Mouse (Mus musculus): ENCODE data around the gene Icam1. TPM values are rescaled to one million over a fixed set of nuclear protein-coding genes. Genes with fewer than 3 reads are reported as not detected.
"Not testable (repeated sequence)": the region's sequence is repeated elsewhere in the genome, so short reads cannot be mapped to it uniquely, and the experiment has no call there.

Gene Icam1
- polyA plus RNA-seq, 1 experiment from 2014 or later: 1.4 TPM

DNA sequence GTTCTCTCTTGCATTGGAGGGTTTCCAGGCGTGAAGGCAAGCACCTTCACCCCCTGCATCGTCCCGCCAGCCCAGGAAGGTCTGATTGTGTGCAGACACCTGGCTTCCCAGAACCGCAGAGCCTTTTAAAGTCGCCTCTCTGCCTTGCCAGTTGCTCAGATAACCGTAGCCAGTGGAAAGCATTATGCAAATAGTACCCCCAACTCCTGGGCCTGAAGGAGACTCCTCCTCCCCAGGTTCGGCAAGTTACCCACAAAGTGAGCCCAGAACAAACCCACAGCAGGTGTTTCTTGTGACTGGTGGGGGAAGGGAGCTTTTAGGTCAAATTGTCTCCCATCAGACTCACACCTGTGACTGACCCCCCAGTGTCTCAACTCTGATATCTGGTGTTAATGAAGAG, 27.8 kb upstream of the Icam1 start:
- Histone ChIP-seq H3K27ac (ENCODE audit: low read depth, low read length) (no peak overlapping the region), H3K9me3 (ENCODE audit: control insufficient read depth, low read length) (no peaks in the 10 kb centered on the region), H3K27me3 (ENCODE audit: control insufficient read depth, insufficient read depth, low read length) (no peaks in the 10 kb centered on the region), H3K36me3 (ENCODE audit: control insufficient read depth, insufficient read depth, low read length) (no peaks in the 10 kb centered on the region), H3K9ac (replicated peaks; ENCODE audit: low read depth, low read length) (no peak overlapping the region), H3K4me1 (ENCODE audit: control insufficient read depth, insufficient read depth, low read length) (no peaks in the 10 kb centered on the region), H3K4me3 (ENCODE audit: low read depth, low read length) (no peak overlapping the region), H3K4me2 (ENCODE audit: low read depth, low read length) (no peak overlapping the region)
- ATAC-seq (ENCODE audit: low read depth): no peak
- WGBS: 26% methylated on average over 7 of the region's 7 CpGs

DNA sequence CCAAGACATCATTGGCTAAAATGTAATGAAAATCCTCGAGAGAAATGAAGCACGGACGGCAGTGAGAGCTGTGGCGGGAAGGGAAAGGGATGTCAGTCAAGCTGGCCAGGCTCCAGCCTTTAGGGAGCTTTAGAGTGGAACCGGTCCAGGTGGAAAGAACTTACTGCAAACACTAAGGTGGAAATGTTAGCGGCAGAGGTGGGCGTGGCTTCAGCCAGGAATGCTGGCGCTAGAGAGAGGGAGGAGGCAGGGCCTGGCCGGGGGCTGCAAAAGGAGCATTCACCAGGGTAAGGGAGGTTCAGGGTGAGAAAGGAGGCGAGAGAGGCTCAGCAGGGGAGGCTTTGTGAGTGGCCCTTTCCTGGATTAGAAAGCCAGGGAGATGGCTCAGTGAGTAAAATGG, 24.9 kb upstream of the Icam1 start:
- Histone ChIP-seq H3K9ac (replicated peaks; ENCODE audit: low read depth, low read length) (no peak overlapping the region), H3K4me2 (ENCODE audit: low read depth, low read length) (no peak overlapping the region), H3K4me3 (ENCODE audit: low read depth, low read length) (no peak overlapping the region), H3K36me3 (ENCODE audit: control insufficient read depth, insufficient read depth, low read length) (no peaks in the 10 kb centered on the region), H3K27me3 (ENCODE audit: control insufficient read depth, insufficient read depth, low read length) (no peaks in the 10 kb centered on the region), H3K4me1 (ENCODE audit: control insufficient read depth, insufficient read depth, low read length) (no peaks in the 10 kb centered on the region), H3K9me3 (ENCODE audit: control insufficient read depth, low read length) (no peaks in the 10 kb centered on the region), H3K27ac (ENCODE audit: low read depth, low read length) (no peak overlapping the region)
- WGBS: 6% methylated on average over 10 of the region's 10 CpGs
- no peak for ATAC-seq (ENCODE audit: low read depth)

DNA sequence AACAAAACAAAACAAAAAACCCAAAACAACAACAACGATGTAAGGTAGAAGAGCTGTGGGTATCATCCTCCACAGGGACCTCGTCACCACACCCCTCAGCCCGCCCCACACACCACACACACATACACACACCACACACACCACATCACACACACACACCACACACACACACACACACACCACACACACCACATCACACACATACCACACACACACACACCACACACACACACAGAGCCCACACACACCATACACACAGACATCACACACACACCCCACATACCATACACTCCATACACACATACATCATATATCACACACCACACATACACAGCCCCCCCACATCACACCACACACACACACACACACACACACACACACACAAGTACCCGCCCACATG, 24.2 kb upstream of the Icam1 start:
- H3K4me2 ChIP-seq (ENCODE audit: low read depth, low read length): no peak overlapping the region
- no peaks in the 10 kb centered on the region for H3K4me1 ChIP-seq (ENCODE audit: control insufficient read depth, insufficient read depth, low read length)
- no peak for ATAC-seq (ENCODE audit: low read depth)
- no peaks in the 10 kb centered on the region for H3K36me3 ChIP-seq (ENCODE audit: control insufficient read depth, insufficient read depth, low read length)
- no peak overlapping the region for H3K9ac ChIP-seq (replicated peaks; ENCODE audit: low read depth, low read length)
- no peaks in the 10 kb centered on the region for H3K9me3 ChIP-seq (ENCODE audit: control insufficient read depth, low read length)
- WGBS: 92% methylated on average over 4 of the region's 4 CpGs
- no peaks in the 10 kb centered on the region for H3K27me3 ChIP-seq (ENCODE audit: control insufficient read depth, insufficient read depth, low read length)
- no peak overlapping the region for H3K4me3 ChIP-seq (ENCODE audit: low read depth, low read length)
- no peak overlapping the region for H3K27ac ChIP-seq (ENCODE audit: low read depth, low read length)

DNA sequence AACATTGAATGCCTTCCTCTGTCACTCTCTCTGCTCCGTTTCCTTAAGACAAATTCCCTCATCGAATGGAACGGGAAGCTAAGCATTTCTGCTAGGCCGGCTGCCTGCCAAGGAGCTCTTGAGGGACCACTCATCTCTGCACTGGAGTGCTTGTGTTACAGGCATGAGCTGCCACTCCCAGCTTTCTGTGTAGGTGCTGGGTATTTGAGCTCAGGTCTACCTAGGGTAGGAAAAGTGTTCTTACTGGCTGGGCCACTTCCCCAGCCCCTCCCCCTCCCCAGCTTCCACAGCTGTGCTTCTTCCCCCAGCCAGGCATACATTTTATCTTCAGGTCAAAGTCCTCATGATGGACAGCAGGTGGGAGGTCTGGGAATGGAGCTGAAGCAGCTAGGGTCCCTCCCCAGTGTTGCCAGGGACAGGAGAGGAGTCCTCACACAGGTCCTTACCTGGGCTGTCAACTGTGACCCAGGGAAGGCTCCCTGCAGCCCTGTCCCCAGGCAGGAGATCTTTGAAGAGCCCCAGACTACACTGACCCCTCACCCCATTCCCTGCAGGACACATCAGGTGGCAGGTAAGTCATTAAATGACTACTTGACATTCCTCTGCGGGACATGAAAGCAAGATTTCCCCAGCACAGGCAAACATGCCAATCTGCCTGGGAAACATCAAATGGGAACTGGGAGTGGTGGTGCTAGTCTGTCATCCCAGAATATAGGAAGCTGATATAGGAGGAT, 22.5 kb upstream of the Icam1 start:
- H3K9me3 ChIP-seq (ENCODE audit: control insufficient read depth, low read length): no peaks in the 10 kb centered on the region
- no peak for ATAC-seq (ENCODE audit: low read depth)
- H3K4me3 ChIP-seq (ENCODE audit: low read depth, low read length): no peak overlapping the region
- H3K27ac ChIP-seq (ENCODE audit: low read depth, low read length): no peak overlapping the region
- no peak overlapping the region for H3K9ac ChIP-seq (replicated peaks; ENCODE audit: low read depth, low read length)
- 63% methylated on average over 5 of the region's 5 CpGs for WGBS
- no peaks in the 10 kb centered on the region for H3K27me3 ChIP-seq (ENCODE audit: control insufficient read depth, insufficient read depth, low read length)
- no peaks in the 10 kb centered on the region for H3K36me3 ChIP-seq (ENCODE audit: control insufficient read depth, insufficient read depth, low read length)
- H3K4me2 ChIP-seq (ENCODE audit: low read depth, low read length): no peak overlapping the region
- H3K4me1 ChIP-seq (ENCODE audit: control insufficient read depth, insufficient read depth, low read length): no peaks in the 10 kb centered on the region

DNA sequence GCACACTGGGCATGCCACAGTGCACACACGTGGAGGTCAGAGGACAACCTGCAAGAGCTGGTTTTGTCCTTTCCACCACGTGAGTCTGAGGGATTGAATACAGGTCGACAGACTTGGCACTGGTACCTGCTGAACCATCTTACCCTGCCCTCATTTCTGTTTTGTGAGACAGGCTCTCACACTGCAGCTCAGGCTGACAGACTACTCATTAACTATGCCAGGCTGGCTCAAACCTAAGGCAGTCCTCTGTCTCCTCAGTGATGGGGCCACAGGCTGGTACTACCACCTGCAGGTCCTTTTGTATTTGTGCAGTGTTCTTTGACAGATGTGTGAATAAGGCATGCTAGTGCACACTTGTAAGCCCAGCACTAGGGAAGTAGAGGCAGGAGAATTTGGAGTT, 20.7 kb upstream of the Icam1 start:
- H3K4me2 ChIP-seq (ENCODE audit: low read depth, low read length): no peak overlapping the region
- no peaks in the 10 kb centered on the region for H3K36me3 ChIP-seq (ENCODE audit: control insufficient read depth, insufficient read depth, low read length)
- H3K27ac ChIP-seq (ENCODE audit: low read depth, low read length): no peak overlapping the region
- no peak for ATAC-seq (ENCODE audit: low read depth)
- no peak overlapping the region for H3K9ac ChIP-seq (replicated peaks; ENCODE audit: low read depth, low read length)
- no peaks in the 10 kb centered on the region for H3K9me3 ChIP-seq (ENCODE audit: control insufficient read depth, low read length)
- H3K4me1 ChIP-seq (ENCODE audit: control insufficient read depth, insufficient read depth, low read length): no peaks in the 10 kb centered on the region
- H3K4me3 ChIP-seq (ENCODE audit: low read depth, low read length): no peak overlapping the region
- 67% methylated on average over 3 of the region's 3 CpGs for WGBS
- no peaks in the 10 kb centered on the region for H3K27me3 ChIP-seq (ENCODE audit: control insufficient read depth, insufficient read depth, low read length)

DNA sequence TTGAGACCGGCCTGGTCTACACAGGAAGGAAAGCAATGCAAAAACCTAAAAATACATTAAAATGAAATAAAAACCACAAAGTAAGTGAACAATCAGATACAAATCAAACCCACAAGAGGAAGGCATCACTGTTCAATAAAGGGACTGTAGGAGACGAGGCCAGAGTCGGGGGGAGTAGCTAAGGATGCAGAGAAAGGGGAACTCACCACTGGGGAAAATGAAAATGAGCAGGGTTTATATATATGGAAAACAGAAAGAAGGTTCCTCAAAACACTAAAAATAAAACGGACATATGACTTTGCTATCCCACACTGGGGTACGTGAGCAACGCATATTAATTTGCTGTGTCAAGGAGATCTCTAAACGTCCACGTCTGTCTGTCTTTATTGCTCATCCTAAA, 18.7 kb upstream of the Icam1 start:
- 91% methylated on average over 8 of the region's 8 CpGs for WGBS
- no peak for ATAC-seq (ENCODE audit: low read depth)

DNA sequence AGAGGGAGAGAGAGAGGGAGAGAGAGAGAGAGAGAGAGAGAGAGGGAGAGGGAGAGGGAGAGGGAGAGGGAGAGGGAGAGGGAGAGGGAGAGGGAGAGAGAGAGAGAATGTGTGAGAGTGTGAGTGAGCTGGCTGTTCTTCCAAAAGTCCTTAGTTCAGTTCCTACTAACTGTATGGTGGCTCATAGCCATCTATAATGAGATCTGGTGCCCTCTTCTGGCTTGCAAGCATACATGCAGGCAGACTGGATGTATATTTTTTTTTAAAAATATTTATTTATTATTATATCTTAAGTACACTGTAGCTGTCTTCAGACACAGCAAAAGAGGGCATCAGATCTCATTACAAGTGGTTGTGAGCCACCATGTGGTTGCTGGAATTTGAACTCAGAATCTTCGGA, 17.4 kb upstream of the Icam1 start:
- H3K36me3 ChIP-seq (ENCODE audit: control insufficient read depth, insufficient read depth, low read length); H3K4me2 ChIP-seq (ENCODE audit: low read depth, low read length); ATAC-seq (ENCODE audit: low read depth); H3K9me3 ChIP-seq (ENCODE audit: control insufficient read depth, low read length); H3K27ac ChIP-seq (ENCODE audit: low read depth, low read length); H3K4me3 ChIP-seq (ENCODE audit: low read depth, low read length); H3K27me3 ChIP-seq (ENCODE audit: control insufficient read depth, insufficient read depth, low read length); H3K9ac ChIP-seq (replicated peaks; ENCODE audit: low read depth, low read length); H3K4me1 ChIP-seq (ENCODE audit: control insufficient read depth, insufficient read depth, low read length): not testable (repeated sequence)
- whole genome bisulfite sequencing: 82% methylated on average over 1 of the region's 1 CpGs

More for the DNA sequence above, 18.7 kb upstream of the Icam1 start:
- Histone ChIP-seq H3K4me2 (ENCODE audit: low read depth, low read length) (no peak overlapping the region), H3K4me1 (ENCODE audit: control insufficient read depth, insufficient read depth, low read length) (no peaks in the 10 kb centered on the region), H3K4me3 (ENCODE audit: low read depth, low read length) (no peak overlapping the region), H3K36me3 (ENCODE audit: control insufficient read depth, insufficient read depth, low read length) (no peaks in the 10 kb centered on the region), H3K27me3 (ENCODE audit: control insufficient read depth, insufficient read depth, low read length) (no peaks in the 10 kb centered on the region), H3K9ac (replicated peaks; ENCODE audit: low read depth, low read length) (no peak overlapping the region), H3K27ac (ENCODE audit: low read depth, low read length) (no peak overlapping the region), H3K9me3 (ENCODE audit: control insufficient read depth, low read length) (no peaks in the 10 kb centered on the region)

DNA sequence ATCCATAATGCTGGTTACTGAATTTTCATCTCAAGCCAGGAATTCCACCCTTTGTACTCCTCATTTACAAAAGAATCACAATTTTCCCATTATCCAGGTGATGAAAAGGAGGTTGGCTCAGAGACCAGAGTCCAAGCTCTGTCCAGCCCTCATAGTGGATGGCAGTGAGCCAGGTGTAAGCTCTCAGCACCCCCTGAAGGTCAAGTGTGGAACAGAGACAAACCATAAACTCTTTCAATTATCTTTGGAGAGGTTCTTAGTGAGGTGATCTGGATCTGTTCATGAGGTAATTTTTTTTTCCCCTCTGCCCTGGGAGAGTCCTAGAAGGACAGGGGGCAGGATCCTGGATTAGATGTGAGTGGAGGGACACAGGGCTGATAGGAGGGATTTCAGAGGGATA, 15.0 kb upstream of the Icam1 start:
- Histone ChIP-seq H3K27ac (ENCODE audit: low read depth, low read length) (no peak overlapping the region), H3K27me3 (ENCODE audit: control insufficient read depth, insufficient read depth, low read length) (no peaks in the 10 kb centered on the region), H3K4me3 (ENCODE audit: low read depth, low read length) (no peak overlapping the region), H3K36me3 (ENCODE audit: control insufficient read depth, insufficient read depth, low read length) (no peaks in the 10 kb centered on the region; the same call in 1 of the 2 replicates), H3K4me2 (ENCODE audit: low read depth, low read length) (no peak overlapping the region), H3K9ac (replicated peaks; ENCODE audit: low read depth, low read length) (no peak overlapping the region), H3K4me1 (ENCODE audit: control insufficient read depth, insufficient read depth, low read length) (peaks cover 5% of the 10 kb centered on the region; the same call in 1 of the 2 replicates), H3K9me3 (ENCODE audit: control insufficient read depth, low read length) (no peaks in the 10 kb centered on the region)
- no peak for ATAC-seq (ENCODE audit: low read depth)

DNA sequence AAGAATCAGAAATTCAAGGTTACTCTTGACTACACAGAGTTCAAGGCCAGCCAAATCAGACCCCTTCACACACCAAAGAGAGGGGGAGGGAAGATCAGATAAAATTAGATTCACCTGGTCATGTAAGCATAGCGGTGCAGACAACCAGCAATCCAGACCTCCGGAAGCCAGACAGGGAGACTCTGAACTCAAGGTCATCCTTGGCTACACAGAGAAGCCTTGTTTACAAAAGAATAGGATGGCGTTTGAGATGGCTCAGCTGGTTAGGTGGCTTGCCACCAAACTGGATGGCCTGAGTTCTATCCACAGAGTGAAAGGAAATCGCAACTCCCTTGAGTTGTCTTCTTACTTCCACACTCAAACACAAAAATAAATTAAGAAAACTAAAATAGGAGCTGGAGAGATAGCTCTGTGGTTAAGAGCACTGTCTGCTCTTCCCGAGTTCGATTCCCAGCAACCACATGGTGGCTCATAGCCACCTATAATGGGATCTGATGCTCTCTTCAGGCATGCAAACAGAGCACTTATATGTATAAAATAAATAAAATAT, 14.1 kb upstream of the Icam1 start:
- H3K4me3 ChIP-seq (ENCODE audit: low read depth, low read length): no peak overlapping the region
- peaks cover 5% of the 10 kb centered on the region; the same call in 1 of the 2 replicates for H3K4me1 ChIP-seq (ENCODE audit: control insufficient read depth, insufficient read depth, low read length)
- WGBS: 73% methylated on average over 6 of the region's 6 CpGs
- peaks cover 5% of the 10 kb centered on the region for H3K36me3 ChIP-seq (ENCODE audit: control insufficient read depth, insufficient read depth, low read length)
- no peak overlapping the region for H3K9ac ChIP-seq (replicated peaks; ENCODE audit: low read depth, low read length)
- no peaks in the 10 kb centered on the region for H3K9me3 ChIP-seq (ENCODE audit: control insufficient read depth, low read length)
- H3K27me3 ChIP-seq (ENCODE audit: control insufficient read depth, insufficient read depth, low read length): no peaks in the 10 kb centered on the region
- no peak for ATAC-seq (ENCODE audit: low read depth)
- no peak overlapping the region for H3K27ac ChIP-seq (ENCODE audit: low read depth, low read length)
- no peak overlapping the region for H3K4me2 ChIP-seq (ENCODE audit: low read depth, low read length)
